ENCODE assay signal across 10 mouse cellular contexts in genomic region chr11:102283922-102284321, GRCm38 (mm10). TPM values are rescaled to one million over a fixed set of nuclear protein-coding genes. Genes with fewer than 3 reads are reported as not detected.
DNase-seq lines count a peak whose midpoint lies in the region; ATAC-seq and TF ChIP-seq lines count a peak whose summit lies in the region.
"Had no signal": no experiment of that assay in that cellular context is flagged by ENCODE, and none has a peak within 500 bp of the region (broad histone marks: within the 10 kb centered on the region; RNA-seq: fewer than 3 reads in every experiment).

No protein-coding gene starts in this region.

- H3K9ac ChIP-seq in kidney, embryonic 16.5 days (replicated peaks; ENCODE audit: low read length), result no peak overlapping the region; the same call in 1 of the 2 replicates
- no peak overlapping the region for H3K9ac ChIP-seq in midbrain, postnatal 0 days (replicated peaks; ENCODE audit: low read length, poor library complexity, severe bottlenecking)

- peak overlapping the region; percentile 74 for H3K4me2 ChIP-seq in kidney, embryonic 16.5 days (replicated peaks; ENCODE audit: low read depth, low read length)
- H3K4me2 ChIP-seq in midbrain, postnatal 0 days (ENCODE audit: low read depth, low read length, poor library complexity, severe bottlenecking), result peak overlapping the region; percentile 88; the same call in 1 of the 2 replicates

- TF ChIP-seq CTCF in midbrain, postnatal 0 days (IDR thresholded peaks at IDR 0.05), result no peak

- H3K27me3 ChIP-seq in kidney, embryonic 16.5 days (ENCODE audit: insufficient read depth, low read length), result no peaks in the 10 kb centered on the region
- no peaks in the 10 kb centered on the region for H3K27me3 ChIP-seq in midbrain, postnatal 0 days (ENCODE audit: insufficient read depth, low read length)

- peaks cover 18% of the 10 kb centered on the region for H3K36me3 ChIP-seq in kidney, embryonic 16.5 days (ENCODE audit: insufficient read depth, low read length)
- H3K36me3 ChIP-seq in midbrain, postnatal 0 days (ENCODE audit: insufficient read depth, low read length), result peaks cover 17% of the 10 kb centered on the region

- no peaks in the 10 kb centered on the region for H3K9me3 ChIP-seq in kidney, embryonic 16.5 days (ENCODE audit: low read length)
- H3K9me3 ChIP-seq in midbrain, postnatal 0 days (ENCODE audit: low read length), result no peaks in the 10 kb centered on the region

- H3K4me3 ChIP-seq in kidney, embryonic 16.5 days (ENCODE audit: low read length), result peak overlapping the region; percentile 78
- H3K4me3 ChIP-seq in brown adipose tissue, adult 24 weeks (ENCODE audit: insufficient read depth, low read depth, low read length), result no peak overlapping the region
- H3K4me3 ChIP-seq in midbrain, postnatal 0 days (ENCODE audit: low read depth, low read length), result peak overlapping the region; percentile 67; the same call in 1 of the 2 replicates

- ATAC-seq in kidney, embryonic 16.5 days (ENCODE audit: low FRiP score, low TSS enrichment), result no peak
- ATAC-seq in midbrain, postnatal 0 days (ENCODE audit: low FRiP score), result no peak

- H3K27ac ChIP-seq in kidney, embryonic 16.5 days (ENCODE audit: low read length), result peak overlapping the region; percentile 86
- 0 out of 2 replicates have a peak overlapping the region, but pooled peaks have one; percentile 23 for H3K27ac ChIP-seq in brown adipose tissue, adult 24 weeks (replicated peaks; ENCODE audit: low read depth, low read length)
- peak overlapping the region; percentile 68; the same call in 1 of the 2 replicates for H3K27ac ChIP-seq in midbrain, postnatal 0 days (ENCODE audit: low read depth, low read length)

- 85% methylated on average over 6 of the region's 6 CpGs for WGBS in kidney, embryonic 16.5 days
- WGBS in midbrain, postnatal 0 days, result 94% methylated on average over 6 of the region's 6 CpGs

- peaks cover 18% of the 10 kb centered on the region for H3K4me1 ChIP-seq in kidney, embryonic 16.5 days (ENCODE audit: insufficient read depth, low read length)
- H3K4me1 ChIP-seq in brown adipose tissue, adult 24 weeks (ENCODE audit: control insufficient read depth, insufficient read depth, insufficient read length, low read length), result no peaks in the 10 kb centered on the region
- H3K4me1 ChIP-seq in midbrain, postnatal 0 days (ENCODE audit: insufficient read depth, low read length), result peaks cover 8% of the 10 kb centered on the region; the same call in 1 of the 2 replicates

- DNase-seq in kidney, postnatal 10 days, result no peak
- DNase-seq in induced T-regulatory cell, adult 2 months (ENCODE audit: low read depth), result peak; percentile 48
- DNase-seq in midbrain, postnatal 0 days (ENCODE audit: low spot score), result no peak
- DNase-seq in cerebellum, adult 9-10 months, result no peak
- no peak for DNase-seq in urinary bladder, adult 2 months (ENCODE audit: low spot score)
- no peak for DNase-seq in spleen, postnatal 10 days (ENCODE audit: low spot score in 2 of 2)

RNA-seq across cellular contexts. Expression of gene Tmub2, which starts 0.8 kb away (rescaled TPM):
- 64.4 and 66.7 TPM in 2 replicates for polyA plus RNA-seq in kidney, embryonic 16.5 days (2015; fragmentation: Nextera tagmentation; extraction: Ambion mirVana)
- polyA plus RNA-seq in brown adipose tissue, adult 24 weeks (2012; ENCODE audit: insufficient read depth, insufficient read length, missing spikeins), result 20.5 and 24.2 TPM in 2 replicates
- 80.5 and 90.8 TPM in 2 replicates for total RNA-seq in midbrain, postnatal 0 days (2014; rRNA removed)
- 65.4 and 73.9 TPM in 2 replicates for polyA plus RNA-seq in midbrain, postnatal 0 days (2015; fragmentation: Nextera tagmentation; extraction: Ambion mirVana)
- polyA plus RNA-seq in urinary bladder, adult 2 months (2012; rRNA removed), result 50.8 and 57.6 TPM in 2 replicates

RNA-seq across cellular contexts. Expression of gene Atxn7l3, which starts 12.5 kb away (rescaled TPM):
- polyA plus RNA-seq in kidney, embryonic 16.5 days (2015; fragmentation: Nextera tagmentation; extraction: Ambion mirVana), result 12.4 and 13.3 TPM in 2 replicates
- polyA plus RNA-seq in brown adipose tissue, adult 24 weeks (2012; ENCODE audit: insufficient read depth, insufficient read length, missing spikeins), result 11.6 and 13.1 TPM in 2 replicates
- total RNA-seq in midbrain, postnatal 0 days (2014; rRNA removed), result 166 and 169 TPM in 2 replicates
- 25.4 and 26.5 TPM in 2 replicates for polyA plus RNA-seq in midbrain, postnatal 0 days (2015; fragmentation: Nextera tagmentation; extraction: Ambion mirVana)
- 36.5 and 38.6 TPM in 2 replicates for polyA plus RNA-seq in urinary bladder, adult 2 months (2012; rRNA removed)

RNA-seq across cellular contexts. Expression of gene Asb16, which starts 15.4 kb away (rescaled TPM):
- not detected in 2 replicates for polyA plus RNA-seq in kidney, embryonic 16.5 days (2015; fragmentation: Nextera tagmentation; extraction: Ambion mirVana)
- polyA plus RNA-seq in brown adipose tissue, adult 24 weeks (2012; ENCODE audit: insufficient read depth, insufficient read length, missing spikeins), result 0.48 and 1.0 TPM in 2 replicates
- total RNA-seq in midbrain, postnatal 0 days (2014; rRNA removed), result 2.3 and 2.5 TPM in 2 replicates
- polyA plus RNA-seq in midbrain, postnatal 0 days (2015; fragmentation: Nextera tagmentation; extraction: Ambion mirVana), result 0.28 and 0.32 TPM in 2 replicates
- 0.63 and 0.65 TPM in 2 replicates for polyA plus RNA-seq in urinary bladder, adult 2 months (2012; rRNA removed)
- total RNA-seq: hematopoietic stem cell, adult 5-6 weeks; neutrophil, adult 5-6 weeks had no signal

RNA-seq across cellular contexts. Expression of gene BC030867, which starts 35.2 kb away (rescaled TPM):
- 21.2 and 24.6 TPM in 2 replicates for polyA plus RNA-seq in kidney, embryonic 16.5 days (2015; fragmentation: Nextera tagmentation; extraction: Ambion mirVana)
- not detected in 2 replicates for polyA plus RNA-seq in brown adipose tissue, adult 24 weeks (2012; ENCODE audit: insufficient read depth, insufficient read length, missing spikeins)
- 2.1 TPM in 2 replicates for total RNA-seq in midbrain, postnatal 0 days (2014; rRNA removed)
- 0.53 and 0.60 TPM in 2 replicates for polyA plus RNA-seq in midbrain, postnatal 0 days (2015; fragmentation: Nextera tagmentation; extraction: Ambion mirVana)
- polyA plus RNA-seq in urinary bladder, adult 2 months (2012; rRNA removed), result 0.41 TPM in 2 replicates
- total RNA-seq: neutrophil, adult 5-6 weeks had no signal

RNA-seq across cellular contexts. Expression of gene Ubtf, which starts 35.6 kb away (rescaled TPM):
- polyA plus RNA-seq in kidney, embryonic 16.5 days (2015; fragmentation: Nextera tagmentation; extraction: Ambion mirVana), result 94.7 and 97.3 TPM in 2 replicates
- polyA plus RNA-seq in brown adipose tissue, adult 24 weeks (2012; ENCODE audit: insufficient read depth, insufficient read length, missing spikeins), result 41.7 and 47.6 TPM in 2 replicates
- total RNA-seq in midbrain, postnatal 0 days (2014; rRNA removed), result 64.3 and 71.4 TPM in 2 replicates
- 56.3 and 64.3 TPM in 2 replicates for polyA plus RNA-seq in midbrain, postnatal 0 days (2015; fragmentation: Nextera tagmentation; extraction: Ambion mirVana)
- 45.7 and 61.5 TPM in 2 replicates for polyA plus RNA-seq in urinary bladder, adult 2 months (2012; rRNA removed)

Comparison
In these comparisons a context has a peak if more than half of its experiments do, and no peak if none do; other contexts are left out.
1. H3K27ac ChIP-seq: peak in every context shown above with its lines; median percentile 86 in kidney, embryonic 16.5 days; 68 in midbrain, postnatal 0 days; 23 in brown adipose tissue, adult 24 weeks.